ENCODE assay signal across 14 mouse cellular contexts in genomic region chr15:101232607-101233006, GRCm38 (mm10). TPM values are rescaled to one million over a fixed set of nuclear protein-coding genes. Genes with fewer than 3 reads are reported as not detected.
DNase-seq lines count a peak whose midpoint lies in the region; ATAC-seq and TF ChIP-seq lines count a peak whose summit lies in the region.
"Had no signal": no experiment of that assay in that cellular context is flagged by ENCODE, and none has a peak within 500 bp of the region (broad histone marks: within the 10 kb centered on the region; RNA-seq: fewer than 3 reads in every experiment).

No protein-coding gene starts in this region.

- no peak for TF ChIP-seq POLR2A in thymus, adult 2 months (IDR thresholded peaks at IDR 0.05; ENCODE audit: control insufficient read depth, extremely low read depth, insufficient read depth, low read length, poor library complexity)

- no peak for TF ChIP-seq CTCF in hindbrain, postnatal 0 days (IDR thresholded peaks at IDR 0.05; ENCODE audit: low read depth)
- TF ChIP-seq CTCF in thymus, adult 2 months (IDR thresholded peaks at IDR 0.05; ENCODE audit: borderline replicate concordance, control insufficient read depth, extremely low read depth, insufficient read depth, low read length, poor library complexity): no peak

- peaks cover 10% of the 10 kb centered on the region; the same call in 1 of the 2 replicates for H3K27me3 ChIP-seq in hindbrain, embryonic 13.5 days
- no peaks in the 10 kb centered on the region for H3K27me3 ChIP-seq in hindbrain, postnatal 0 days (ENCODE audit: insufficient read depth, low read length)
- H3K27me3 ChIP-seq in thymus, adult 2 months (ENCODE audit: control insufficient read depth, insufficient read depth, low read length): no peaks in the 10 kb centered on the region
- H3K27me3 ChIP-seq in limb, embryonic 10.5 days (ENCODE audit: low read depth, poor library complexity, severe bottlenecking): peaks cover 18% of the 10 kb centered on the region
- H3K27me3 ChIP-seq: embryonic facial prominence, embryonic 12.5 days had no signal

- no peak overlapping the region for H3K27ac ChIP-seq in hindbrain, embryonic 13.5 days
- no peak overlapping the region for H3K27ac ChIP-seq in hindbrain, postnatal 0 days
- H3K27ac ChIP-seq in thymus, adult 2 months (ENCODE audit: control insufficient read depth, insufficient read depth, low read length): peak overlapping the region; percentile 16; the same call in 1 of the 2 replicates
- H3K27ac ChIP-seq in limb, embryonic 10.5 days: 0 out of 2 replicates have a peak overlapping the region, but pooled peaks have one; percentile 3
- H3K27ac ChIP-seq: embryonic facial prominence, embryonic 12.5 days; forebrain, embryonic 13.5 days; kidney, postnatal 0 days had no signal

- H3K4me1 ChIP-seq in hindbrain, embryonic 13.5 days (replicated peaks): peaks cover 28% of the 10 kb centered on the region
- no peaks in the 10 kb centered on the region for H3K4me1 ChIP-seq in hindbrain, postnatal 0 days (ENCODE audit: insufficient read depth, low read length)
- H3K4me1 ChIP-seq in thymus, adult 2 months (replicated peaks; ENCODE audit: control insufficient read depth, insufficient read depth, low read length): peaks cover 54% of the 10 kb centered on the region
- H3K4me1 ChIP-seq in limb, embryonic 10.5 days: peaks cover 65% of the 10 kb centered on the region

- peaks cover 27% of the 10 kb centered on the region for H3K36me3 ChIP-seq in hindbrain, embryonic 13.5 days
- H3K36me3 ChIP-seq in hindbrain, postnatal 0 days (ENCODE audit: insufficient read depth, low read length): no peaks in the 10 kb centered on the region
- H3K36me3 ChIP-seq in thymus, adult 2 months (ENCODE audit: control insufficient read depth, insufficient read depth, low read length): no peaks in the 10 kb centered on the region
- H3K36me3 ChIP-seq in limb, embryonic 10.5 days: peaks cover 52% of the 10 kb centered on the region

- no peaks in the 10 kb centered on the region for H3K9me3 ChIP-seq in hindbrain, embryonic 13.5 days
- H3K9me3 ChIP-seq in hindbrain, postnatal 0 days (ENCODE audit: low read length): no peaks in the 10 kb centered on the region
- no peaks in the 10 kb centered on the region for H3K9me3 ChIP-seq in limb, embryonic 10.5 days (replicated peaks)
- H3K9me3 ChIP-seq: embryonic facial prominence, embryonic 12.5 days; forebrain, embryonic 13.5 days had no signal

- ATAC-seq in hindbrain, embryonic 13.5 days (ENCODE audit: low FRiP score): no peak
- no peak for ATAC-seq in hindbrain, postnatal 0 days
- ATAC-seq: forebrain, embryonic 13.5 days had no signal

- DNase-seq in hindbrain, postnatal 0 days (ENCODE audit: low spot score): no peak
- DNase-seq in thymus, adult 2 months: no peak
- no peak for DNase-seq in thymus, postnatal 10 days (ENCODE audit: low spot score in 2 of 2)
- DNase-seq in limb, embryonic 10.5 days (ENCODE audit: low spot score): no peak
- no peak for DNase-seq in testis, postnatal 14 days (ENCODE audit: low spot score)
- DNase-seq in cerebellum, adult 9-10 months: no peak
- DNase-seq: cerebellum, postnatal 10 days; gastrocnemius, postnatal 14 days; right cerebral cortex, postnatal 14 days had no signal

- H3K4me3 ChIP-seq in hindbrain, embryonic 13.5 days: no peak overlapping the region
- no peak overlapping the region for H3K4me3 ChIP-seq in hindbrain, postnatal 0 days (ENCODE audit: low read length)
- H3K4me3 ChIP-seq in thymus, adult 2 months (ENCODE audit: control insufficient read depth, insufficient read depth, low read length): no peak overlapping the region
- no peak overlapping the region for H3K4me3 ChIP-seq in limb, embryonic 10.5 days
- H3K4me3 ChIP-seq: embryonic facial prominence, embryonic 12.5 days; forebrain, embryonic 13.5 days had no signal

- H3K4me2 ChIP-seq in hindbrain, embryonic 13.5 days: no peak overlapping the region
- no peak overlapping the region for H3K4me2 ChIP-seq in hindbrain, postnatal 0 days (ENCODE audit: low read depth, low read length)
- H3K4me2 ChIP-seq: embryonic facial prominence, embryonic 12.5 days; forebrain, embryonic 13.5 days; liver, embryonic 11.5 days had no signal

- H3K9ac ChIP-seq in hindbrain, embryonic 13.5 days: 0 out of 2 replicates have a peak overlapping the region, but pooled peaks have one; percentile 29
- no peak overlapping the region for H3K9ac ChIP-seq in hindbrain, postnatal 0 days (replicated peaks; ENCODE audit: low read length)
- H3K9ac ChIP-seq: embryonic facial prominence, embryonic 12.5 days; forebrain, embryonic 13.5 days had no signal

- WGBS in hindbrain, embryonic 13.5 days: 81% methylated on average over 4 of the region's 4 CpGs
- WGBS in hindbrain, postnatal 0 days: 75% methylated on average over 4 of the region's 4 CpGs
- 10% methylated on average over 4 of the region's 4 CpGs for WGBS in thymus, adult 2 months
- WGBS in limb, embryonic 10.5 days: 75% methylated on average over 4 of the region's 4 CpGs

RNA-seq across cellular contexts. Expression of gene Grasp, which starts 8.6 kb away (rescaled TPM):
- 1.7 and 1.8 TPM in 2 replicates for polyA plus RNA-seq in hindbrain, embryonic 13.5 days (2015; fragmentation: Nextera tagmentation; extraction: Ambion mirVana)
- 6.7 and 8.7 TPM in 2 replicates for total RNA-seq in hindbrain, postnatal 0 days (2014; rRNA removed)
- polyA plus RNA-seq in hindbrain, postnatal 0 days (2015; fragmentation: Nextera tagmentation; extraction: Ambion mirVana): 1.5 and 1.6 TPM in 2 replicates
- 10.2 and 15.4 TPM in 2 replicates for polyA plus RNA-seq in thymus, adult 2 months (2012; rRNA removed)
- polyA plus RNA-seq in limb, embryonic 10.5 days (2016; fragmentation: Nextera tagmentation; extraction: Ambion mirVana): 5.4 and 6.9 TPM in 2 replicates

RNA-seq across cellular contexts. Expression of gene Nr4a1, which starts 21.5 kb away (rescaled TPM):
- polyA plus RNA-seq in hindbrain, embryonic 13.5 days (2015; fragmentation: Nextera tagmentation; extraction: Ambion mirVana): 4.9 and 5.0 TPM in 2 replicates
- total RNA-seq in hindbrain, postnatal 0 days (2014; rRNA removed): 9.3 and 10.3 TPM in 2 replicates
- polyA plus RNA-seq in hindbrain, postnatal 0 days (2015; fragmentation: Nextera tagmentation; extraction: Ambion mirVana): 5.3 and 6.5 TPM in 2 replicates
- polyA plus RNA-seq in thymus, adult 2 months (2012; rRNA removed): 164 TPM in 2 replicates
- polyA plus RNA-seq in limb, embryonic 10.5 days (2016; fragmentation: Nextera tagmentation; extraction: Ambion mirVana): 4.1 and 7.1 TPM in 2 replicates

RNA-seq across cellular contexts. Expression of gene Atg101, which starts 51.5 kb away (rescaled TPM):
- polyA plus RNA-seq in hindbrain, embryonic 13.5 days (2015; fragmentation: Nextera tagmentation; extraction: Ambion mirVana): 82.9 and 84.6 TPM in 2 replicates
- total RNA-seq in hindbrain, postnatal 0 days (2014; rRNA removed): 44.1 and 52.3 TPM in 2 replicates
- 69.1 and 75.3 TPM in 2 replicates for polyA plus RNA-seq in hindbrain, postnatal 0 days (2015; fragmentation: Nextera tagmentation; extraction: Ambion mirVana)
- 68.5 and 75.2 TPM in 2 replicates for polyA plus RNA-seq in thymus, adult 2 months (2012; rRNA removed)
- 92.3 and 97.5 TPM in 2 replicates for polyA plus RNA-seq in limb, embryonic 10.5 days (2016; fragmentation: Nextera tagmentation; extraction: Ambion mirVana)

RNA-seq across cellular contexts. Expression of gene Acvr1b, which starts 58.7 kb away (rescaled TPM):
- 19.6 and 20.5 TPM in 2 replicates for polyA plus RNA-seq in hindbrain, embryonic 13.5 days (2015; fragmentation: Nextera tagmentation; extraction: Ambion mirVana)
- total RNA-seq in hindbrain, postnatal 0 days (2014; rRNA removed): 74.5 and 86.2 TPM in 2 replicates
- polyA plus RNA-seq in hindbrain, postnatal 0 days (2015; fragmentation: Nextera tagmentation; extraction: Ambion mirVana): 14.0 and 14.6 TPM in 2 replicates
- 34.9 and 35.3 TPM in 2 replicates for polyA plus RNA-seq in thymus, adult 2 months (2012; rRNA removed)
- polyA plus RNA-seq in limb, embryonic 10.5 days (2016; fragmentation: Nextera tagmentation; extraction: Ambion mirVana): 5.0 and 5.7 TPM in 2 replicates

Comparison
In these comparisons a context has a peak if more than half of its experiments do, and no peak if none do; other contexts are left out.
1. H3K27ac ChIP-seq: peak in thymus, adult 2 months (single experiment) and limb, embryonic 10.5 days (single experiment); none in hindbrain, embryonic 13.5 days (single experiment) and hindbrain, postnatal 0 days (single experiment).
2. RNA of gene Nr4a1, which starts 21.5 kb away (polyA plus RNA-seq): 164 TPM in thymus, adult 2 months; 4.1 to 7.1 TPM in limb, embryonic 10.5 days, 5.3 to 6.5 TPM in hindbrain, postnatal 0 days and 4.9 to 5.0 TPM in hindbrain, embryonic 13.5 days; every median in the first group is over 10 times any median in the second.